Mouse (Mus musculus) right cerebral cortex, adult 2 months (tissue): ENCODE measurements around the gene Flt3l.
"Not testable (repeated sequence)": the region's sequence is repeated elsewhere in the genome, so short reads cannot be mapped to it uniquely, and the experiment has no call there.

Experiments
- DNase-seq, 2 experiments: peaks; one replicate each; pipeline ENCODE4 v3.0.0; 2021 to 2022; ENCODE audit warnings: low spot score in 2 of 2

The Flt3l gene

GRCm38 (mm10) chr7:45163735-45164490 is 27.7 kb upstream of the Flt3l start, which contains the start of gene Slc17a7:
Gene Slc17a7, plus strand, starts transcription at chr7:45163949.
- peak; percentile 57 to 60 for DNase-seq

- DNase-seq = no peak
Observed at GRCm38 (mm10) chr7:45162996-45163615, 26.9 kb upstream of the Flt3l start.

- no peak for DNase-seq
Observed at GRCm38 (mm10) chr7:45162551-45162950, 26.3 kb upstream of the Flt3l start.

GRCm38 (mm10) chr7:45161612-45162473 is 25.6 kb upstream of the Flt3l start:
- peak; percentile 96 for DNase-seq

GRCm38 (mm10) chr7:45160866-45161265 is 24.6 kb upstream of the Flt3l start:
- no peak for DNase-seq

DNA sequence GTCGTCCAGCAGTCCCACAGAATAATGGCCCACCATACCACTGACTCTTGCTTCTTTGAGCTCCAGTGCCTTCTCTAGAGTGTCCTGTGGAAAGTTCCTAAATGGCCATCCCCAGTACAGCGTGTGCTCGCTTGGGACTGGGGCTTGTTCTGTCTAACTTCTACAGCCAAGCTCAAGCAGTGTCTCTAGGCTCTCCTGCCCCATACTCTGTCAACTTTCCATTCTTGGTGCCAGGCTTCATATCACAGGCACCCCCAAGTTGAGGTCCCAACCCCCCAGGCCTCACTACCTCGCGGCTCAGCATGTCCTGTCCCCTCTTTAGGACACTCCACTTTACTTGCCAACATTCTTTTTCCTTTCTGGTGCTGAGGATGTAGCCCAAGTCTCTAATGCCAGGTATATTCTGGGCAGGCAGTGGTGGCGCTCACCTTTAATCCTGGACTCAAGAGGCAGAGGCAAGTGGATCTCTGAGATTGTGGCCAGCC is 24.1 kb upstream of the Flt3l start:
- DNase-seq = no peak

- DNase-seq = no peak
Observed at GRCm38 (mm10) chr7:45158991-45159390, 22.8 kb upstream of the Flt3l start.

- peak in 1 of 2 experiments; percentile 70 for DNase-seq
Observed at GRCm38 (mm10) chr7:45157459-45157858, 21.2 kb upstream of the Flt3l start.

DNA sequence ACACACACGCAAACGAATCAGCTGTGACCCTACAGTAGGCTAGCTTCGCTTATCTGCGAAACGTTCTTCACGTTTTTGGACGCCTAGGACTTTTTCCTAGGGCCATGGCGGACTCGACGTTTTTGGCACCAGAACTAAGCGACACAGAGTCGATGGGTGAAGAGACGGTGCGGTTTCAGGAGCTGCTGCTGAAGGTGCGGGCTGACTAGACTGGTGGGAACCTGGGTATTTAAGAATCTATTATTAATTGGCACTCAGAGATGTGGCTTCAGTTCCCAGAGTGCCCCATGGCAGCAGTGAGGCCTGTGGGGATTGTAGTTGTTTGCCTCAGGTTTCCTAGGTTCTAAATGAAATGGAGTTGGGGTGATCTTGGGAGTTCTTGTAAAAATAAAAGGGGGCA is 20.0 kb upstream of the Flt3l start:
- no peak for DNase-seq

DNA sequence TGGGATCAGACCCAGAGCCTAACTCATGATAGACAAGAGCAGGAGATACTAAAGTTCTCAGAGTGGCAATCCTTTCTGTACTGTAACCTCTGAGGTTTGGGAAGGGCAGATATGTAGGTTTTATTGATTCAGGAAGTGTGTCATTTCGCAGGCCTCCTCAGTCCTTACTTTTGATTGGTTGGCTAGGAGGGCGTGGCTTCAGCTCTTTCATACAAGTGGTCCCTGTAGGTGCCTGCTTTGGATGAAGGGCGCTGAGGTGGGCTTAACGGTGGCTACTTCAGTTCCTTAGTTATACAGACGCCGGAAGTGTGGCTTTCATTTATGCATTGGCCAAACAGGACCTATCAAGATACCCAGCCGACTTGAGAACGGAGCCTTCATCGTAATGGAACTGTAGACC is 19.4 kb upstream of the Flt3l start:
- DNase-seq = no peak

DNA sequence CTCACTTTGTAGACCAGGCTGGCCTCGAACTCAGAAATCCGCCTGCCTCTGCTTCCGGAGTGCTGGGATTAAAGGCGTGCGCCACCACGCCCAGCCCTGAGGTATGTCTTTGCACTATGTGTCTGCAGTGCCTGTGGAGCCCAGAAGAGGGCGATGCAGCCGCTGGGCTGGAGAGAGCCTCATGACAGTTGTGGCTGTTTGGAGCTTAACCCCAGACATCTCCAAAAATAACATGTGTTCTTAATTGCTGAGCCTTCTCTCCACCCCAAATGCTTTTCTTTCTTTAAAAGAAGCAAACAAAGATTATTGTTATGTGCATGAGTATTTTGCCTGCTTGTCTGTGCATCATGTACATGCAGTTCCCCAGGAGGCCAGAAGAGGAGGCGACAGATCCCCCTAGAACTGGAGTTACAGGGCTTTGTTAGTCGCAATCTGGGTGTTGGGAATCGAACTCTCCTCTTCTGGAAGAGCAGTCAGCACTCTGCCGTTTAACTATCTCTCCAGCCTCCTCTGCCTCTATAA is 18.8 kb upstream of the Flt3l start:
- DNase-seq = peak in 1 of 2 experiments; percentile 54

DNA sequence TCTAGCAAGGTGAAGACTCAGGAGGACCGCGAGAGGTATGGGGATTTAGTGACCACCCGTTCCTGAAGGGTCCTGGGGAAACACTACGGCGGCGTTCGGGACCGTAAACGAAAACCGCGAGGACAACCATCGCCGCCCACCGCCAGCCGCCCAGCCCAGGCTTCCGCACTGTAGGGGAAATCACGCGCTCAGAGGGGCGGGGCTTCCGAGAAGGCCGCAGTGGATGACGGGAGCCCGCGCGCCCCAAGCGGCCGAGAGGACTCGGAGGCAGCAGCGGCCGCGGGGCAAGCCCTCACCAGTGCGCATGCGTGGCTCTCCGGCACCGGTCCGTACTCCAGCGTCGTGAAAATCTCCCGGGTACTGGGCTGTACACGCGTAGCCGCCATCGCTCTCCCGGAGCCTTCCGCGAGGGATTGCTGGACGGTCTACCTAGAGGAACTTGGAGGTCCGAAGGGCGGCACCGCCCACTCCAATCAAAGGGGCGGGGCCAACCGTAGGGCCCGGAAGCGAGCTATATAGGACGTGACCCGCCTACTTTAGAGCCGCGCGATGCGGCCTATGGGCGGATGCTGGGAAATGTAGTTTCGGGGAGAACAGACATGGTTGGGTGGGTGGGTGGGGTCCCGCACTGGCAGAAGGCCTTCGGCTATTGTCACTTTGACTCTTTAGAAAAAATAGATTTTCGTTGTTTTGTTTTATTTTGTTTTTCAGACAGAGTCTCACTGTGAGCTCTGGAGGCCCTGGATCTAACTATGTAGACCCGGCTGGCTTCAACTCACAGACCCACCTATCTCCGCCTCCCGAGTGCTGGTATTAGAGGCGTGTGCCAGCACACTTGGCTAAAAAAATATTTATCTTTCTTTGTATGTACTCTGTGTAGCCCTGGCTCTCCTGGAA is 18.1 kb upstream of the Flt3l start, which contains the start of the genes Pih1d1 and Aldh16a1:
Gene Pih1d1 (plus strand): TSS at position 208 of the 897 bp plus-strand sequence.
Gene Aldh16a1 (minus strand): TSS at position 489 of the 897 bp plus-strand sequence.
- DNase-seq = peak; percentile 94 to 98

GRCm38 (mm10) chr7:45153586-45153985 is 17.4 kb upstream of the Flt3l start:
- no peak for DNase-seq

DNA sequence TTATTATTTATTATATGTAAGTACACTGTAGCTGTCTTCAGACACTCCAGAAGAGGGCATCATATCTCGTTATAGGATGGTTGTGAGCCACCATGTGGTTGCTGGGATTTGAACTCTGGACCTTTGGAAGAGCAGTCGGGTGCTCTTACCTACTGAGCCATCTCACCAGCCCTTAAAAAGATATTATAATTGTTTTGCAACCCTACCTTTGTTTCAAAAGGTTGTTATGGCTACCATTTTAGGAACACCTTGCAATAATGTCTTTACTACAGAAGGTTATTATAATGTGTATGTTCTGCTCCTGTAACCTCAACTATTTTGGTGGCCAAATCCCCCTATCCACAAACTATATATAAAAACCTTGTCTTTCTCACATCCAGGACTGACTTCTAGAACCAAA is 16.8 kb upstream of the Flt3l start:
- DNase-seq = not testable (repeated sequence)

- DNase-seq = no peak
Observed at GRCm38 (mm10) chr7:45151303-45151702, 15.1 kb upstream of the Flt3l start.

DNA sequence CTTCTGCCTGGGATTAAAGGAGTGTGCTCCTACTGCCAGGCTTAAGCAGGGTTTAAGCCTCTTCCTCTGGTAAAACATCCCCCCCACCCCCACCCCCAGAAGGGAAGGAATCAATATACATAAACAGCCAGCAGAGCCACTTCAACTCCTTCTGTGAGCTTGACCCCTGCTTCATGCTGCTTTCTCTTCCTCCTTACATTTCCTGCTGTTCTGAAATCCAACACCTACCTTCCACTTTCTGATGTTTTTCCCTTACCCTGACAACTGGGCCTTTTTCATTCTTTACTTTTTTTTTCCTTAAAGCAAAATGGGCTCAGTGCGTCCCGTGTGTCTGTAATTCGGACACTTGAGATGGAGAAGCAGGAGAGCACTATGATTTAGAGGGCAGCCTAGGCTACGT is 14.1 kb upstream of the Flt3l start:
- DNase-seq = no peak

DNA sequence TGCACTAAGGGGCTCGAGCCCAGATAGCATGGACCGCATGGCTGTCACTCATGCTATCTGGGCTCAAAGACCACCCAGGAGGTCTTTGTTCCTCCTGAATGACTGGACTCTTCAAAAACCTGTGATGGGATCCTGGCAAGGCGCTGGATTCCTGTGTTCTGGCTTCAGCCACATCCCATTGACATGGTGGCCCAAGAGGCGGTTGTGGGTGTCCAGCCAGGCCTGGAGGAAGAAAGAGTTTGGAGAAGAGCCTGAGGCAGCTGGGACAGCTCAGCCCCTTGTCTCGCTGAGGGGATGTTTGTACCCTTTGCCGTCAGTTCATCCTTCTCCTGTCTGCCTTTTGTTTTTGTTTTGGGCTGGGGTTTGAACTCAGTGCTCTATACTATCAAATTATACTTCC is 13.3 kb upstream of the Flt3l start:
- no peak for DNase-seq

GRCm38 (mm10) chr7:45148534-45149098 is 12.4 kb upstream of the Flt3l start:
- no peak for DNase-seq

GRCm38 (mm10) chr7:45147899-45148298 is 11.7 kb upstream of the Flt3l start:
- no peak for DNase-seq

GRCm38 (mm10) chr7:45147267-45147666 is 11.0 kb upstream of the Flt3l start:
- DNase-seq = no peak
